8 mouse cellular contexts compared by ENCODE assay signal in the genomic region with DNA sequence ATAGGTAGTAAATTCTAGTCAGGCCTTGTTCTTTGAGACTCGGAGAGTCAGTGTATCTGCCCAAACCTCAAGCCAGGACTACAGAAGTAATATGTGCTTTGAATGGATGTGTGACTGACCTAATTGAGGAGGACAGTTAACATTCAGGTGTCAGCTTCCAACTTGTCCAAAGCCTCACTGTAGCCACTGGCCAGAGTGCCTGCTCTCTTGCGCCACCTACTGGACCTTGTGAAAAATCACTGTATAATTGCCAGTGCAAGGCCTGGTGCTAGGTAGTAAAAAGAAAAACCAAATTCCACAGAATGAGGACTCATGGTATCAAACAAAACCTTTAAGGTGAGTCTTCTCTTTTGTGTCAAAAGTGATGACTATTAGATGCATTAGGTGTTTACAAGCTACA.
DNase-seq lines count a peak whose midpoint lies in the region; TF ChIP-seq lines count a peak whose summit lies in the region.

No protein-coding gene starts in this region.

- TF ChIP-seq EP300 in ES-Bruce4 (IDR thresholded peaks at IDR 0.05; ENCODE audit: insufficient read depth, low read depth, low read length) = no peak

- no peak for TF ChIP-seq POLR2A in ES-Bruce4 (IDR thresholded peaks at IDR 0.05; ENCODE audit: insufficient read depth, low read length)
- TF ChIP-seq POLR2A in lung, adult 2 months (IDR thresholded peaks at IDR 0.05; ENCODE audit: borderline replicate concordance, extremely low read depth, low read depth, low read length) = no peak

- no peaks in the 10 kb centered on the region for H3K9me3 ChIP-seq in ES-Bruce4 (replicated peaks; ENCODE audit: control insufficient read depth, insufficient read depth, low read length, poor library complexity, severe bottlenecking)
- no peaks in the 10 kb centered on the region for H3K9me3 ChIP-seq in heart, embryonic 10.5 days

- DNase-seq in adrenal gland, adult 8-10 months = peak; percentile 23
- DNase-seq in embryo, embryonic 11.5 days (ENCODE audit: low read depth, low spot score) = peak; percentile 57
- peak; percentile 79 for DNase-seq in heart, embryonic 10.5 days (ENCODE audit: low spot score)
- peak; percentile 78 for DNase-seq in kidney, postnatal 10 days
- DNase-seq in lung, adult 2 months = peak; percentile 40
- peak; percentile 40 to 59 for DNase-seq in right cerebral cortex, adult 2 months (ENCODE audit: low spot score in 2 of 2)
- peak; percentile 32 to 61 for DNase-seq in urinary bladder, postnatal 36 days (ENCODE audit: low spot score in 2 of 2)

- H3K36me3 ChIP-seq in ES-Bruce4 (ENCODE audit: control insufficient read depth, insufficient read depth, low read length, poor library complexity, severe bottlenecking) = no peaks in the 10 kb centered on the region
- no peaks in the 10 kb centered on the region for H3K36me3 ChIP-seq in heart, embryonic 10.5 days

- 28% methylated on average over 2 of the region's 2 CpGs for WGBS in heart, embryonic 10.5 days
- WGBS in lung, adult 2 months = 18% methylated on average over 2 of the region's 2 CpGs

- no peaks in the 10 kb centered on the region for H3K4me1 ChIP-seq in ES-Bruce4 (ENCODE audit: control insufficient read depth, insufficient read depth, low read length)
- H3K4me1 ChIP-seq in heart, embryonic 10.5 days = no peaks in the 10 kb centered on the region
- H3K4me1 ChIP-seq in lung, adult 2 months (ENCODE audit: control insufficient read depth, insufficient read depth, low read length) = no peaks in the 10 kb centered on the region

- H3K27me3 ChIP-seq in ES-Bruce4 (ENCODE audit: control insufficient read depth, insufficient read depth, low read length, poor library complexity, severe bottlenecking) = no peaks in the 10 kb centered on the region
- no peaks in the 10 kb centered on the region for H3K27me3 ChIP-seq in heart, embryonic 10.5 days (ENCODE audit: insufficient read depth, poor library complexity, severe bottlenecking)

- no peak overlapping the region for H3K9ac ChIP-seq in ES-Bruce4 (ENCODE audit: low read depth, poor library complexity, severe bottlenecking)

- no peak overlapping the region for H3K27ac ChIP-seq in ES-Bruce4 (ENCODE audit: insufficient read depth, low read length)
- H3K27ac ChIP-seq in heart, embryonic 10.5 days = no peak overlapping the region

- no peak overlapping the region for H3K4me3 ChIP-seq in ES-Bruce4 (ENCODE audit: low read depth, low read length)
- no peak overlapping the region for H3K4me3 ChIP-seq in heart, embryonic 10.5 days
- H3K4me3 ChIP-seq in lung, adult 2 months (replicated peaks; ENCODE audit: extremely low read depth, low read depth, low read length) = no peak overlapping the region

- peak; percentile 86 for TF ChIP-seq CTCF in ES-Bruce4 (IDR thresholded peaks at IDR 0.05; ENCODE audit: low read depth, low read length)
- peak; percentile 98 for TF ChIP-seq CTCF in lung, adult 2 months (IDR thresholded peaks at IDR 0.05; ENCODE audit: insufficient read depth, low read length)

Comparison
In these comparisons a context has a peak if more than half of its experiments do, and no peak if none do; other contexts are left out.
1. DNase-seq: peak in every context shown above with its lines; median percentile 79 in heart, embryonic 10.5 days; 78 in kidney, postnatal 10 days; 57 in embryo, embryonic 11.5 days; 50 in right cerebral cortex, adult 2 months; 46 in urinary bladder, postnatal 36 days; 40 in lung, adult 2 months; 23 in adrenal gland, adult 8-10 months.